Mouse (Mus musculus) liver, postnatal 0 days (tissue): ENCODE results near the gene Stk32c.

Experiments used
- CTCF ChIP-seq: sonication (generic); IDR thresholded peaks from 2 replicates; pipeline ENCODE4 v1.5.1; 2016; ENCODE audit warnings: antibody characterized with exemption, low read depth
- EP300 ChIP-seq: IDR thresholded peaks from 2 replicates; pipeline ENCODE4 v1.6.1; 2016; ENCODE audit warnings: antibody characterized with exemption, low read depth, mild to moderate bottlenecking

GRCm38 (mm10) chr7:139184396-139184795 lies 28.7 kb downstream of the Stk32c start:
- TF ChIP-seq EP300 (no peak), CTCF (no peak)
